Mouse (Mus musculus) intestine, postnatal 0 days (tissue): ENCODE measurements around the gene Sf3b3. TPM values are rescaled to one million over a fixed set of nuclear protein-coding genes. Genes with fewer than 3 reads are reported as not detected.

Experiments
- ATAC-seq: fragments of 200-750 bp; cut with Nextera tagmentation; 2 replicates; pipeline ENCODE4 v1.8.0; 2017; ENCODE audit warnings: mild to moderate bottlenecking, moderate TSS enrichment, moderate library complexity
- H3K27ac ChIP-seq: fragments of 300-500 bp; sonication (generic); 2 replicates; pipeline ENCODE4 v1.5.1; 2014; ENCODE audit warnings: mild to moderate bottlenecking, low read depth, low read length, moderate library complexity
- H3K27me3 ChIP-seq: fragments of 300-500 bp; sonication (generic); replicated peaks from 2 replicates; pipeline ENCODE4 v1.6.1; 2014; ENCODE audit warnings: low read length, mixed read lengths; ENCODE audit not compliant: control insufficient read depth, insufficient read depth
- H3K36me3 ChIP-seq: fragments of 300-500 bp; sonication (generic); 2 replicates; pipeline ENCODE4 v1.6.1; 2014; ENCODE audit warnings: mild to moderate bottlenecking, moderate library complexity; ENCODE audit not compliant: control insufficient read depth, insufficient read depth
- H3K4me1 ChIP-seq: fragments of 300-500 bp; sonication (generic); replicated peaks from 2 replicates; pipeline ENCODE4 v1.6.1; 2014; ENCODE audit warnings: antibody characterized with exemption, low read length, mixed read lengths; ENCODE audit not compliant: control insufficient read depth, insufficient read depth
- H3K4me2 ChIP-seq: fragments of 300-500 bp; sonication (generic); replicated peaks from 2 replicates; pipeline ENCODE4 v1.6.1; 2014; ENCODE audit warnings: low read depth, mild to moderate bottlenecking, moderate library complexity
- H3K4me3 ChIP-seq: fragments of 300-500 bp; sonication (generic); 2 replicates; pipeline ENCODE4 v1.5.1; 2014; ENCODE audit warnings: low read depth, low read length
- H3K9ac ChIP-seq: fragments of 300-500 bp; sonication (generic); 2 replicates; pipeline ENCODE4 v1.6.1; 2014; ENCODE audit warnings: mild to moderate bottlenecking, low read depth, low read length
- H3K9me3 ChIP-seq: fragments of 300-500 bp; sonication (generic); 2 replicates; pipeline ENCODE4 v1.6.1; 2016; ENCODE audit warnings: mixed run types; ENCODE audit not compliant: control insufficient read depth
- CTCF ChIP-seq: sonication (generic); IDR thresholded peaks from 2 replicates; pipeline ENCODE4 v1.5.1; 2016; ENCODE audit warnings: low read depth, mild to moderate bottlenecking, control low read depth, antibody characterized with exemption, moderate library complexity
- WGBS: fragments of 180-500 bp; shearing (Covaris S2); extraction: QIAGEN DNeasy Blood & Tissue Kit; methylation state at CpG from one replicate; pipeline ENCODE4 v1.1.7; 2014; 5-methylcytosine and 5-hydroxymethylcytosine counted together
- polyA plus RNA-seq: library from polyadenylated mRNA; unstranded; fragments of >200 nt; fragmentation: Nextera tagmentation; extraction: Ambion mirVana; gene quantifications from 2 replicates; pipeline ENCODE4 v1.2.1, GENCODE M21; 2015

Sf3b3 gene
- polyA plus RNA-seq, 1 experiment from 2014 or later: 29.7 TPM

- 97% methylated on average over 1 of the region's 1 CpGs for WGBS
- Histone ChIP-seq H3K27me3 (no peaks in the 10 kb centered on the region), H3K4me1 (no peaks in the 10 kb centered on the region), H3K36me3 (peaks cover 98% of the 10 kb centered on the region), H3K27ac (no peak overlapping the region), H3K9ac (no peak overlapping the region), H3K4me2 (no peak overlapping the region), H3K9me3 (no peaks in the 10 kb centered on the region), H3K4me3 (no peak overlapping the region)
- no peak for TF ChIP-seq CTCF
- no peak for ATAC-seq
Observed at GRCm38 (mm10) chr8:110816990-110817389, 29.6 kb downstream of the Sf3b3 start.

GRCm38 (mm10) chr8:110815308-110815707 is 31.3 kb downstream of the Sf3b3 start:
- Histone ChIP-seq H3K4me1 (no peaks in the 10 kb centered on the region), H3K4me2 (no peak overlapping the region), H3K9ac (no peak overlapping the region), H3K27ac (no peak overlapping the region), H3K9me3 (no peaks in the 10 kb centered on the region), H3K27me3 (no peaks in the 10 kb centered on the region), H3K36me3 (peaks cover 99% of the 10 kb centered on the region), H3K4me3 (no peak overlapping the region)
- ATAC-seq: no peak
- WGBS: 63% methylated on average over 3 of the region's 3 CpGs
- no peak for TF ChIP-seq CTCF

- Histone ChIP-seq H3K4me1 (no peaks in the 10 kb centered on the region), H3K27ac (no peak overlapping the region), H3K9ac (no peak overlapping the region), H3K9me3 (no peaks in the 10 kb centered on the region), H3K4me3 (no peak overlapping the region), H3K36me3 (peaks cover 91% of the 10 kb centered on the region), H3K27me3 (no peaks in the 10 kb centered on the region), H3K4me2 (no peak overlapping the region)
- no peak for TF ChIP-seq CTCF
- 88% methylated on average over 7 of the region's 7 CpGs for WGBS
- no peak for ATAC-seq
Observed at GRCm38 (mm10) chr8:110813081-110813812, 33.3 kb downstream of the Sf3b3 start.

- Histone ChIP-seq H3K4me1 (no peaks in the 10 kb centered on the region), H3K9me3 (no peaks in the 10 kb centered on the region), H3K4me2 (no peak overlapping the region), H3K27ac (no peak overlapping the region), H3K4me3 (no peak overlapping the region), H3K27me3 (no peaks in the 10 kb centered on the region), H3K9ac (no peak overlapping the region), H3K36me3 (peaks cover 84% of the 10 kb centered on the region)
- no peak for ATAC-seq
- 92% methylated on average over 7 of the region's 7 CpGs for WGBS
- no peak for TF ChIP-seq CTCF
Observed at GRCm38 (mm10) chr8:110812349-110813080, 34.1 kb downstream of the Sf3b3 start.

GRCm38 (mm10) chr8:110811793-110812192 is 34.8 kb downstream of the Sf3b3 start:
- Histone ChIP-seq H3K27me3 (no peaks in the 10 kb centered on the region), H3K36me3 (peaks cover 77% of the 10 kb centered on the region), H3K4me1 (no peaks in the 10 kb centered on the region), H3K27ac (no peak overlapping the region), H3K9me3 (no peaks in the 10 kb centered on the region), H3K9ac (no peak overlapping the region), H3K4me3 (no peak overlapping the region), H3K4me2 (no peak overlapping the region)
- no peak for TF ChIP-seq CTCF
- 85% methylated on average over 7 of the region's 7 CpGs for WGBS
- no peak for ATAC-seq

- Histone ChIP-seq H3K9me3 (no peaks in the 10 kb centered on the region), H3K4me1 (no peaks in the 10 kb centered on the region), H3K4me2 (no peak overlapping the region), H3K9ac (no peak overlapping the region), H3K27ac (no peak overlapping the region), H3K4me3 (no peak overlapping the region), H3K27me3 (no peaks in the 10 kb centered on the region), H3K36me3 (peaks cover 70% of the 10 kb centered on the region)
- 94% methylated on average over 3 of the region's 3 CpGs for WGBS
- ATAC-seq: no peak
- TF ChIP-seq CTCF: no peak
Observed at GRCm38 (mm10) chr8:110811116-110811515, 35.5 kb downstream of the Sf3b3 start.
